Mouse (Mus musculus): ENCODE measurements around the gene Rad51b. TPM values are rescaled to one million over a fixed set of nuclear protein-coding genes. Genes with fewer than 3 reads are reported as not detected.

Rad51b gene
- total RNA-seq, 2 experiments from 2014 or later: 2.0 TPM

- no peak for DNase-seq
- intact Hi-C loops (cut with DNase I): no loop called here
These were observed 411.3 kb downstream of the Rad51b start for GRCm38 (mm10) chr12:79708423-79708733.

- intact Hi-C loops (cut with DNase I): no loop called here
These were observed 416.2 kb downstream of the Rad51b start for GRCm38 (mm10) chr12:79713286-79713685.

GRCm38 (mm10) chr12:79714484-79714883 is 417.4 kb downstream of the Rad51b start:
- DNase-seq: no peak
- intact Hi-C loops (cut with DNase I): no loop called here

More at GRCm38 (mm10) chr12:79713286-79713685, 416.2 kb downstream of the Rad51b start:
- DNase-seq: no peak

- DNase-seq: no peak
- intact Hi-C loops (cut with DNase I): no loop called here
These were observed 418.6 kb downstream of the Rad51b start for GRCm38 (mm10) chr12:79715506-79716345.

- no peak for DNase-seq
- intact Hi-C loops (cut with DNase I): no loop called here
These were observed 422.2 kb downstream of the Rad51b start for GRCm38 (mm10) chr12:79719091-79719846.

GRCm38 (mm10) chr12:79719847-79720201 is 422.7 kb downstream of the Rad51b start:
- intact Hi-C loops (cut with DNase I): no loop called here
- DNase-seq: no peak

GRCm38 (mm10) chr12:79724875-79725274 is 427.8 kb downstream of the Rad51b start:
- DNase-seq: no peak
- intact Hi-C loops (cut with DNase I): loop anchor here (5.0 kb wide), 1 partner anchor 43 kb away; no protein-coding TSS in a partner anchor

- intact Hi-C loops (cut with DNase I): loop anchor here (5.0 kb wide), 1 partner anchor 43 kb away; no protein-coding TSS in a partner anchor
- DNase-seq: no peak
These were observed 428.6 kb downstream of the Rad51b start for GRCm38 (mm10) chr12:79725711-79726110.

GRCm38 (mm10) chr12:79726116-79726515 is 429.0 kb downstream of the Rad51b start:
- DNase-seq: peak; percentile 59 to 66
- intact Hi-C loops (cut with DNase I): loop anchor here (5.0 kb wide), 1 partner anchor 44 kb away; no protein-coding TSS in a partner anchor

- intact Hi-C loops (cut with DNase I): loop anchor here (5.0 kb wide), 1 partner anchor 45 kb away; no protein-coding TSS in a partner anchor
These were observed 429.9 kb downstream of the Rad51b start for GRCm38 (mm10) chr12:79726959-79727358.

GRCm38 (mm10) chr12:79729926-79730506 is 432.9 kb downstream of the Rad51b start:
- no peak for DNase-seq
- intact Hi-C loops (cut with DNase I): loop anchor here (5.0 kb wide), 1 partner anchor 48 kb away; no protein-coding TSS in a partner anchor

More at GRCm38 (mm10) chr12:79726959-79727358, 429.9 kb downstream of the Rad51b start:
- no peak for DNase-seq

- intact Hi-C loops (cut with DNase I): no loop called here
These were observed 434.8 kb downstream of the Rad51b start for GRCm38 (mm10) chr12:79731905-79732304.

GRCm38 (mm10) chr12:79732355-79733115 is 435.5 kb downstream of the Rad51b start:
- intact Hi-C loops (cut with DNase I): no loop called here
- peak; percentile 43 to 50 for DNase-seq

More at GRCm38 (mm10) chr12:79731905-79732304, 434.8 kb downstream of the Rad51b start:
- DNase-seq: no peak

GRCm38 (mm10) chr12:79735341-79735785 is 438.3 kb downstream of the Rad51b start:
- peak in 1 of 2 experiments; percentile 45 for DNase-seq
- intact Hi-C loops (cut with DNase I): no loop called here

- DNase-seq: no peak
- intact Hi-C loops (cut with DNase I): no loop called here
These were observed 438.8 kb downstream of the Rad51b start for GRCm38 (mm10) chr12:79735882-79736281.

GRCm38 (mm10) chr12:79738700-79739099 is 441.6 kb downstream of the Rad51b start:
- no peak for DNase-seq

GRCm38 (mm10) chr12:79739918-79740639 is 443.0 kb downstream of the Rad51b start:
- intact Hi-C loops (cut with DNase I): no loop called here
- DNase-seq: no peak

More at GRCm38 (mm10) chr12:79738700-79739099, 441.6 kb downstream of the Rad51b start:
- intact Hi-C loops (cut with DNase I): no loop called here

- intact Hi-C loops (cut with DNase I): no loop called here
These were observed 445.1 kb downstream of the Rad51b start for GRCm38 (mm10) chr12:79742211-79742610.

GRCm38 (mm10) chr12:79744131-79744530 is 447.0 kb downstream of the Rad51b start:
- intact Hi-C loops (cut with DNase I): no loop called here
- no peak for DNase-seq

More at GRCm38 (mm10) chr12:79742211-79742610, 445.1 kb downstream of the Rad51b start:
- no peak for DNase-seq
